Mouse (Mus musculus) ovary, postnatal 10 days (tissue): Measurements from ENCODE around the gene Otud7a.

Source experiments
- DNase-seq: peaks from one replicate; pipeline ENCODE4 v3.0.0; 2022; ENCODE audit warnings: low spot score

Gene Otud7a

GRCm38 (mm10) chr7:63774291-63774690 lies 329.7 kb downstream of the Otud7a start:
- no peak for DNase-seq

GRCm38 (mm10) chr7:63777328-63777727 lies 332.8 kb downstream of the Otud7a start:
- DNase-seq = no peak

DNA sequence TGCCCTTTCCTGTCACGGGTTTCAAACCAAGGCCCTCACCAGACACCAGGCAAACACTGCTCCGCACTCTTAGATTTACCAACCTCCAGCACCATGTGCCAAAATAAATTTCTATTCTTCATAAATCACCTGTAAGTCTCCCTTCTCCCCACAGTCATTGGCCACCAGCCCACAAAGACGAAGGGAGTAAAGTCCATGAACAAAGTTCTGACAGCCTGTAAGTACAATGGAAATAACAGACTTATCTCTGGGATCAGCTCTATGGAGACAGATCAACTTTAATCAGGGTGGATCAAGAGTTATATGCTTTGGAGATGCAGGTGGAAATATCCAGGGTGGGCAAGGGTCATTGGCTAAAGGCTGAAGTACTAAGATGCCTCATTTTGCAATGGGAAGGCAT lies 336.3 kb downstream of the Otud7a start:
- no peak for DNase-seq

DNA sequence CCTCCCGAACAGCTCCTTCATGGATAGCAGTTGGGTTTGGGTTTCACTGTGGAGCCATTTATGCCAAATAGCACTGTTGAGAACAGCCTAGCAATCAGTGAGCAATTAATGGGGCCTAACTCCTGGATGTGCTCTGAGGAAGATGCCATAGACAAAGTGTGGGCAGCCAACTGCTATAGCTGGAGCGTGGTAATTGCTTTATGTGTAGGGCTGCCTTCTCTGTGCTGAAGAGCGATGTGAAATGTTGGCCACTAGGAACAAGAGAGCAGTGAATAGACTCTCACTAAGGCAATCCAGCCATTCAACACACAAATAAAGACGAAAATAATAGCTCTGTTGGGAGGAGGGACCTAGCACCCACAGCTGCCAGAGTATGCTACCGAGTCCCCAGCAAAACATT lies 345.2 kb downstream of the Otud7a start:
- DNase-seq = no peak

GRCm38 (mm10) chr7:63796001-63796632 lies 351.6 kb downstream of the Otud7a start:
- DNase-seq = no peak

DNA sequence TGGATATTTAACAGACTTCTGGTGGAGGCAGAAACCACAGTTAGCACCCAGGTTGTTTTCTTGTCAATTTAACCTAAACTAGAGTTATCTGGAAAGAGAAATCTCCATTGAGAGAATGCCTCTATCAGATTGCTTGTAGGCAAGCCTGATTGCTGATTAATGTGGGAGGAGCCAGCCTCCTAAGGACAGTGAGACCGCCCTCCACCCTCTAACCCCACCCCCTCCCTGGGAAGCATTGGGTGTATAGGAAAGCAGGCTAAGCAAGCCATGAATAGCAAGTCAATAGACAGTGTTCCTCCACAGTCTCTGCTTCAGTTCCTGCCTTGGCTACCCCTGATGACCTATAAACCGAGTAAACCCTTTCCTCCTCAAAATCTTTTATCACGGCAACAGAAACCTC lies 353.9 kb downstream of the Otud7a start:
- DNase-seq = no peak

GRCm38 (mm10) chr7:63799304-63799703 lies 354.8 kb downstream of the Otud7a start:
- DNase-seq = no peak

- no peak for DNase-seq
Measured at GRCm38 (mm10) chr7:63802751-63803150, 358.2 kb downstream of the Otud7a start.
